Mouse (Mus musculus) kidney, adult 2 months (tissue): Measurements from ENCODE around the gene Maip1.

Experiments used
- CTCF ChIP-seq: fragments of 200-500 bp; conservative IDR thresholded peaks from 2 replicates; pipeline ENCODE4 v1.5.1; 2011; ENCODE audit warnings: low read depth, mild to moderate bottlenecking, control low read depth, low read length, moderate library complexity, mixed read lengths; ENCODE audit not compliant: insufficient read depth, insufficient read length
- POLR2A ChIP-seq: fragments of 200-500 bp; IDR thresholded peaks from one replicate; pipeline ENCODE4 v1.6.1; 2011; ENCODE audit warnings: low read depth, low read length, control low read depth

DNA sequence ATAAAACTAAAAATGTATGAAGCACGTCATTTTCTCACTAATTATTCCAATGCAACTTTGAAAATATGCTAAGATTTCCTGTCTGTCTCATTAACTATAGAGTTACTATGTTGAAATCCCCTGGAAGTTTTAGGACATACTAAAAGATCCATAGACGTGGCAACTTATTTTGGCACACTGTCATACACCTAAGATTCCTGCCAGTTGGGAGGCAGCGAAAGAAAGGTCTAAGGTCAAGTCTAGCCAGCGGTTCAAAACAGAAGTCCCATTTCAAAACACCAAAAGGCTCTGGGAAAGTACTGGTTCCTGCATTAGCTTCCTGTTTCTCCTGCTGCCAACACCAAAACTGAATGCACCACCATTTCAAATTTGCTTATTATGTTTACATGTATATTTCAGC, 13.7 kb upstream of the Maip1 start:
- no peak for TF ChIP-seq CTCF
- TF ChIP-seq POLR2A = no peak
